Mouse (Mus musculus) kidney, postnatal 0 days (tissue): ENCODE results near the gene Mcpt8. TPM values are rescaled to one million over a fixed set of nuclear protein-coding genes. Genes with fewer than 3 reads are reported as not detected.

Source experiments
- ATAC-seq: fragments of 200-750 bp; cut with Nextera tagmentation; replicated peaks from 2 replicates; pipeline ENCODE4 v1.8.0; 2017; ENCODE audit warnings: low read depth, moderate number of reproducible peaks, moderate TSS enrichment, moderate library complexity; ENCODE audit not compliant: low FRiP score
- DNase-seq: peaks from one replicate; pipeline ENCODE4 v3.0.0-alpha.2; 2016; ENCODE audit warnings: low spot score
- H3K27ac ChIP-seq: fragments of 300-500 bp; sonication (generic); 2 replicates; pipeline ENCODE4 v1.5.1; 2014; ENCODE audit warnings: mild to moderate bottlenecking
- H3K27me3 ChIP-seq: fragments of 300-500 bp; sonication (generic); 2 replicates; pipeline ENCODE4 v1.6.1; 2014; ENCODE audit warnings: low read length, mixed read lengths; ENCODE audit not compliant: insufficient read depth
- H3K36me3 ChIP-seq: fragments of 300-500 bp; sonication (generic); 2 replicates; pipeline ENCODE4 v1.6.1; 2014; ENCODE audit warnings: low read length, mixed read lengths; ENCODE audit not compliant: insufficient read depth
- H3K4me1 ChIP-seq: fragments of 300-500 bp; sonication (generic); replicated peaks from 2 replicates; pipeline ENCODE4 v1.6.1; 2014; ENCODE audit warnings: antibody characterized with exemption, low read length, mixed read lengths; ENCODE audit not compliant: insufficient read depth
- H3K4me2 ChIP-seq: fragments of 300-500 bp; sonication (generic); 2 replicates; pipeline ENCODE4 v1.6.1; 2014; ENCODE audit warnings: mild to moderate bottlenecking, low read length, moderate library complexity, mixed read lengths
- H3K4me3 ChIP-seq: fragments of 300-500 bp; sonication (generic); replicated peaks from 2 replicates; pipeline ENCODE4 v1.5.1; 2014; ENCODE audit warnings: low read depth, low read length
- H3K9ac ChIP-seq: fragments of 300-500 bp; sonication (generic); 2 replicates; pipeline ENCODE4 v1.6.1; 2014; ENCODE audit warnings: low read depth, low read length
- H3K9me3 ChIP-seq: fragments of 300-500 bp; sonication (generic); replicated peaks from 2 replicates; pipeline ENCODE4 v1.6.1; 2016; ENCODE audit warnings: low read length, inconsistent platforms, mixed read lengths
- CTCF ChIP-seq: IDR thresholded peaks from 2 replicates; pipeline ENCODE4 v1.5.1; 2016; ENCODE audit warnings: antibody characterized with exemption, low read depth, mild to moderate bottlenecking, moderate library complexity
- WGBS: fragments of 180-500 bp; shearing (Covaris S2); extraction: QIAGEN DNeasy Blood & Tissue Kit; methylation state at CpG from one replicate; pipeline ENCODE4 v1.1.7; 2014; 5-methylcytosine and 5-hydroxymethylcytosine counted together
- polyA plus RNA-seq: library from polyadenylated mRNA; unstranded; fragments of >200 nt; fragmentation: Nextera tagmentation; extraction: Ambion mirVana; gene quantifications from 2 replicates; pipeline ENCODE4 v1.2.1, GENCODE M21; 2015

The Mcpt8 gene
- polyA plus RNA-seq, 1 experiment from 2014 or later, result 0.14 TPM

GRCm38 (mm10) chr14:56105447-56106180 lies 20.5 kb upstream of the Mcpt8 start:
- H3K27ac ChIP-seq, result no peak overlapping the region
- H3K4me2 ChIP-seq, result no peak overlapping the region
- no peaks in the 10 kb centered on the region for H3K36me3 ChIP-seq
- 74% methylated on average over 13 of the region's 13 CpGs for WGBS
- no peak overlapping the region for H3K4me3 ChIP-seq
- H3K27me3 ChIP-seq, result no peaks in the 10 kb centered on the region
- DNase-seq, result no peak
- TF ChIP-seq CTCF, result no peak
- no peaks in the 10 kb centered on the region for H3K4me1 ChIP-seq
- no peak for ATAC-seq
- no peaks in the 10 kb centered on the region for H3K9me3 ChIP-seq
- H3K9ac ChIP-seq, result no peak overlapping the region

- 89% methylated on average over 5 of the region's 5 CpGs for WGBS
- no peak overlapping the region for H3K27ac ChIP-seq
Measured at GRCm38 (mm10) chr14:56105016-56105415, 19.9 kb upstream of the Mcpt8 start.

GRCm38 (mm10) chr14:56103452-56103851 lies 18.4 kb upstream of the Mcpt8 start:
- Histone ChIP-seq H3K9me3 (no peaks in the 10 kb centered on the region), H3K9ac (no peak overlapping the region), H3K4me2 (no peak overlapping the region), H3K4me1 (no peaks in the 10 kb centered on the region), H3K27me3 (no peaks in the 10 kb centered on the region), H3K36me3 (no peaks in the 10 kb centered on the region), H3K27ac (no peak overlapping the region), H3K4me3 (no peak overlapping the region)
- 76% methylated on average over 3 of the region's 3 CpGs for WGBS
- ATAC-seq (no peak), DNase-seq (no peak)
- TF ChIP-seq CTCF, result no peak

More at GRCm38 (mm10) chr14:56105016-56105415, 19.9 kb upstream of the Mcpt8 start:
- Histone ChIP-seq H3K36me3 (no peaks in the 10 kb centered on the region), H3K4me2 (no peak overlapping the region), H3K4me3 (no peak overlapping the region), H3K27me3 (no peaks in the 10 kb centered on the region), H3K9me3 (no peaks in the 10 kb centered on the region), H3K9ac (no peak overlapping the region), H3K4me1 (no peaks in the 10 kb centered on the region)
- DNase-seq (no peak), ATAC-seq (no peak)
- TF ChIP-seq CTCF, result no peak

- H3K4me3 ChIP-seq, result no peak within 1 kb of the TSS
- DNase-seq (no peak), ATAC-seq (no peak)
- H3K4me1 ChIP-seq, result no peaks in the 10 kb centered on the region
- TF ChIP-seq CTCF, result no peak
- 61% methylated on average over 10 of the region's 10 CpGs for WGBS
- no peak within 1 kb of the TSS for H3K4me2 ChIP-seq
- H3K27ac ChIP-seq, result no peak within 1 kb of the TSS
- no peaks in the 10 kb centered on the region for H3K9me3 ChIP-seq
- no peak within 1 kb of the TSS for H3K9ac ChIP-seq
- H3K36me3 ChIP-seq, result no peaks in the 10 kb centered on the region
- H3K27me3 ChIP-seq, result no peaks in the 10 kb centered on the region
Measured at GRCm38 (mm10) chr14:56102386-56102785, 17.3 kb upstream of the Mcpt8 start, which contains the start of gene Ctsg. Gene Ctsg (minus strand): TSS chr14:56102574.

- Histone ChIP-seq H3K27ac (no peak overlapping the region), H3K27me3 (no peaks in the 10 kb centered on the region), H3K9me3 (no peaks in the 10 kb centered on the region), H3K4me1 (no peaks in the 10 kb centered on the region), H3K4me2 (no peak overlapping the region), H3K36me3 (no peaks in the 10 kb centered on the region), H3K9ac (no peak overlapping the region), H3K4me3 (no peak overlapping the region)
- ATAC-seq (no peak), DNase-seq (peak; percentile 27)
- TF ChIP-seq CTCF, result peak; percentile 76
- WGBS, result 82% methylated on average over 4 of the region's 4 CpGs
Measured at GRCm38 (mm10) chr14:56098940-56099339, 13.9 kb upstream of the Mcpt8 start.

DNA sequence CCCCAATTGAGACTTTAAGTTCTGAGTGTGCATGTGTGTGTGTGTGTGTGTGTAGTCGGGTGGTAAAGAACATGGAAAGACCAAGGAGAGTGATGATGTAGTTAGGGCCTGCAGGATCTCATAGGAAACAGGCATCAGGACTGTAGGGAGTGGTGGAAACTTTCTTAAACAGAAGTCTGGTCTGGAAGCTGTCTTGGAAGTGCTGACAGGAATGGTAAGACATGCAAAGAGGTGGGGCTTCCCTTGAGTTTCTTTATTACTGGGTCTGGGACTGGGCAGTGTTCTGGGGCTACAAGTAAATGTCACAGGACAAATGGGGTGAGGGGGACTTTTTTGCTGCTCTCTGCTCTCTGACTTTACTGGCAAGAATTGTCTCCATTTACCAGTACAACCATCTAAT lies 12.5 kb upstream of the Mcpt8 start:
- Histone ChIP-seq H3K4me3 (no peak overlapping the region), H3K4me1 (no peaks in the 10 kb centered on the region), H3K9ac (no peak overlapping the region), H3K27me3 (no peaks in the 10 kb centered on the region), H3K36me3 (no peaks in the 10 kb centered on the region), H3K9me3 (no peaks in the 10 kb centered on the region), H3K4me2 (no peak overlapping the region), H3K27ac (no peak overlapping the region)
- WGBS, result 78% methylated on average over 1 of the region's 1 CpGs
- DNase-seq, result no peak
- no peak for TF ChIP-seq CTCF
- no peak for ATAC-seq

DNA sequence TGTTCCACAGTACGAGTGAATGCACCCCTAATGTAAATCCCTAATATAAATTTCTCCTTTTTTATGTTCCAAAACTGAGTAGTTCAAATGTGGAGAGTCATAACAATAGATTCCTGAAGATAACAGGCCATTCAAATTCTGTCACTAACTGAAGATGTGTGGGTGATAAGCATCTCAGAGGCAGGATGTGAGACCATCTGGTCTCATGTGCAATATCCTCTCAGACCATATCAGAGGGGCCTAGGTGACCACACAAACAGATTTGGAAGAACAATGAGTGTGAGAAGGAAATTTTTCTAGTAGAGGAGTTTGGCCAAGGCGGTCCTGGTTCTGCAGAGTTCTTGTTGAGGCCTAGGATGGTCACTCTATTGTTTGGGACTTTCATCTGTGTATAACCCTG lies 8.3 kb upstream of the Mcpt8 start:
- Histone ChIP-seq H3K4me2 (no peak overlapping the region), H3K36me3 (no peaks in the 10 kb centered on the region), H3K4me3 (no peak overlapping the region), H3K27me3 (no peaks in the 10 kb centered on the region), H3K4me1 (no peaks in the 10 kb centered on the region), H3K9ac (no peak overlapping the region), H3K9me3 (no peaks in the 10 kb centered on the region), H3K27ac (no peak overlapping the region)
- no peak for TF ChIP-seq CTCF
- 72% methylated on average over 2 of the region's 2 CpGs for WGBS
- no peak for ATAC-seq
- DNase-seq, result no peak
